ENCODE assay signal across 9 mouse cellular contexts in genomic region chr9:92878589-92878988, GRCm38 (mm10).
DNase-seq lines count a peak whose midpoint lies in the region; ATAC-seq and TF ChIP-seq lines count a peak whose summit lies in the region.
"Had no signal": no experiment of that assay in that cellular context is flagged by ENCODE, and none has a peak within 500 bp of the region (broad histone marks: within the 10 kb centered on the region; RNA-seq: fewer than 3 reads in every experiment).

No protein-coding gene starts in this region.

- 36% methylated on average over 4 of the region's 4 CpGs for WGBS in heart, embryonic 10.5 days

- H3K9me3 ChIP-seq in heart, embryonic 10.5 days = no peaks in the 10 kb centered on the region
- no peaks in the 10 kb centered on the region for H3K9me3 ChIP-seq in E14TG2a.4 (ENCODE audit: low read length)
- H3K9me3 ChIP-seq: liver, embryonic 13.5 days had no signal

- ATAC-seq in megakaryocyte progenitor cell, adult 5-6 weeks (replicated peaks; ENCODE audit: poor library complexity) = peak; percentile 88

- no peaks in the 10 kb centered on the region for H3K36me3 ChIP-seq in heart, embryonic 10.5 days
- H3K36me3 ChIP-seq in E14TG2a.4 (ENCODE audit: insufficient read depth, low read length) = no peaks in the 10 kb centered on the region
- H3K36me3 ChIP-seq: liver, embryonic 13.5 days had no signal

- no peaks in the 10 kb centered on the region for H3K4me1 ChIP-seq in heart, embryonic 10.5 days
- H3K4me1 ChIP-seq in E14TG2a.4 (replicated peaks; ENCODE audit: low read depth, low read length) = 0 out of 2 replicates have a peak, but pooled peaks cover 4% of the 10 kb centered on the region
- H3K4me1 ChIP-seq: liver, embryonic 13.5 days had no signal

- H3K4me3 ChIP-seq in heart, embryonic 10.5 days = no peak overlapping the region
- H3K4me3 ChIP-seq in E14TG2a.4 (replicated peaks; ENCODE audit: low read length) = no peak overlapping the region
- H3K4me3 ChIP-seq: liver, embryonic 13.5 days had no signal

- intact Hi-C loops in heart, postnatal 10 days (cut with DNase I) = loop anchor here (2.0 to 5.0 kb wide), 4 partner anchors 266 to 734 kb away; no protein-coding TSS in a partner anchor

- peak; percentile 46 to 70 for DNase-seq in heart, postnatal 10 days
- no peak for DNase-seq in heart, embryonic 10.5 days (ENCODE audit: low spot score)
- peak; percentile 48 to 69 for DNase-seq in adrenal gland, postnatal 36 days
- DNase-seq in gastrocnemius, adult 8-10 months (ENCODE audit: low spot score in 2 of 2) = peak; percentile 5 to 11
- DNase-seq in layer of hippocampus, postnatal 14 days (ENCODE audit: low spot score in 2 of 2) = peak; percentile 42 to 67
- DNase-seq in yolk sac, embryonic 10.5 days (ENCODE audit: low spot score) = no peak
- DNase-seq: liver, embryonic 13.5 days had no signal

- no peaks in the 10 kb centered on the region for H3K27me3 ChIP-seq in heart, embryonic 10.5 days (ENCODE audit: insufficient read depth, poor library complexity, severe bottlenecking)
- H3K27me3 ChIP-seq in E14TG2a.4 (ENCODE audit: insufficient read depth, low read length) = no peaks in the 10 kb centered on the region
- H3K27me3 ChIP-seq: liver, embryonic 13.5 days had no signal

- TF ChIP-seq CTCF in E14TG2a.4 (conservative IDR thresholded peaks at IDR 0.05; ENCODE audit: low read length) = peak; percentile 60

- H3K27ac ChIP-seq in heart, embryonic 10.5 days = no peak overlapping the region
- H3K27ac ChIP-seq: liver, embryonic 13.5 days had no signal

Comparison
In these comparisons a context has a peak if more than half of its experiments do, and no peak if none do; other contexts are left out.
1. DNase-seq: peak in heart, postnatal 10 days (2 of 2), adrenal gland, postnatal 36 days (2 of 2), gastrocnemius, adult 8-10 months (2 of 2) and layer of hippocampus, postnatal 14 days (2 of 2); none in heart, embryonic 10.5 days (single experiment) and yolk sac, embryonic 10.5 days (single experiment).